Mouse (Mus musculus) hindbrain, postnatal 0 days (tissue): ENCODE measurements at regions not wholly inside any gene's neighbourhood (a gene's known extent, or its start where the extent isn't known, plus 50 kb on each side); places are given as distances from the start of the nearest gene placed in this dataset.
"Not testable (repeated sequence)": the region's sequence is repeated elsewhere in the genome, so short reads cannot be mapped to it uniquely, and the experiment has no call there.

ENCODE experiments used
- ATAC-seq: fragments of 200-750 bp; cut with Nextera tagmentation; 2 replicates; pipeline ENCODE4 v1.8.0; 2017; ENCODE audit warnings: mild to moderate bottlenecking, moderate TSS enrichment, moderate library complexity
- DNase-seq: peaks from one replicate; pipeline ENCODE4 v3.0.0-alpha.2; 2015; ENCODE audit warnings: low spot score
- H3K27ac ChIP-seq: fragments of 300-500 bp; sonication (generic); 2 replicates; pipeline ENCODE4 v1.5.1; 2014; ENCODE audit warnings: mild to moderate bottlenecking
- H3K27me3 ChIP-seq: fragments of 300-500 bp; sonication (generic); 2 replicates; pipeline ENCODE4 v1.6.1; 2014; ENCODE audit warnings: low read length, mixed read lengths; ENCODE audit not compliant: insufficient read depth
- H3K36me3 ChIP-seq: fragments of 300-500 bp; sonication (generic); 2 replicates; pipeline ENCODE4 v1.6.1; 2014; ENCODE audit warnings: low read length, mixed read lengths; ENCODE audit not compliant: insufficient read depth
- H3K4me1 ChIP-seq: fragments of 300-500 bp; sonication (generic); 2 replicates; pipeline ENCODE4 v1.6.1; 2014; ENCODE audit warnings: antibody characterized with exemption, low read length, mixed read lengths; ENCODE audit not compliant: insufficient read depth
- H3K4me2 ChIP-seq: fragments of 300-500 bp; sonication (generic); 2 replicates; pipeline ENCODE4 v1.6.1; 2014; ENCODE audit warnings: low read depth, mild to moderate bottlenecking, low read length, moderate library complexity, mixed read lengths
- H3K4me3 ChIP-seq: fragments of 300-500 bp; sonication (generic); 2 replicates; pipeline ENCODE4 v1.5.1; 2014; ENCODE audit warnings: low read length
- H3K9ac ChIP-seq: fragments of 300-500 bp; sonication (generic); replicated peaks from 2 replicates; pipeline ENCODE4 v1.6.1; 2014; ENCODE audit warnings: mild to moderate bottlenecking, low read length, moderate library complexity, mixed read lengths
- H3K9me3 ChIP-seq: fragments of 300-500 bp; sonication (generic); 2 replicates; pipeline ENCODE4 v1.6.1; 2016; ENCODE audit warnings: low read length, mixed read lengths
- CTCF ChIP-seq: IDR thresholded peaks from 2 replicates; pipeline ENCODE4 v1.5.1; 2016; ENCODE audit warnings: antibody characterized with exemption, control low read depth, low read depth
- WGBS: fragments of 180-500 bp; shearing (Covaris S2); extraction: QIAGEN DNeasy Blood & Tissue Kit; methylation state at CpG from one replicate; pipeline ENCODE4 v1.1.7; 2014; 5-methylcytosine and 5-hydroxymethylcytosine counted together

GRCm38 (mm10) chr14:95082877-95083276 lies 798.2 kb upstream of the 4921530L21Rik start:
- no peak for DNase-seq
- H3K9ac ChIP-seq = no peak overlapping the region
- ATAC-seq = no peak
- TF ChIP-seq CTCF = no peak
- H3K9me3 ChIP-seq = no peaks in the 10 kb centered on the region
- H3K4me1 ChIP-seq = no peaks in the 10 kb centered on the region
- no peaks in the 10 kb centered on the region for H3K36me3 ChIP-seq
- no peak overlapping the region for H3K4me3 ChIP-seq
- no peak overlapping the region for H3K4me2 ChIP-seq
- H3K27me3 ChIP-seq = no peaks in the 10 kb centered on the region
- H3K27ac ChIP-seq = no peak overlapping the region
- 45% methylated on average over 2 of the region's 2 CpGs for WGBS

- H3K36me3 ChIP-seq, H3K9ac ChIP-seq, H3K4me2 ChIP-seq, ATAC-seq, H3K9me3 ChIP-seq, H3K27ac ChIP-seq, H3K27me3 ChIP-seq, H3K4me3 ChIP-seq, H3K4me1 ChIP-seq: not testable (repeated sequence)
- peak; percentile 21 for DNase-seq
- WGBS = 71% methylated on average over 10 of the region's 10 CpGs
Measured at GRCm38 (mm10) chr14:95091691-95092395, 789.2 kb upstream of the 4921530L21Rik start.

- Histone ChIP-seq H3K27ac (no peak overlapping the region), H3K9ac (no peak overlapping the region), H3K4me3 (no peak overlapping the region), H3K4me1 (no peaks in the 10 kb centered on the region), H3K27me3 (no peaks in the 10 kb centered on the region), H3K9me3 (no peaks in the 10 kb centered on the region; the same call in 1 of the 2 replicates), H3K36me3 (no peaks in the 10 kb centered on the region), H3K4me2 (no peak overlapping the region)
- ATAC-seq (no peak), DNase-seq (no peak)
- TF ChIP-seq CTCF = no peak
- WGBS = 55% methylated on average over 4 of the region's 4 CpGs
Measured at GRCm38 (mm10) chr14:95113863-95114262, 767.2 kb upstream of the 4921530L21Rik start.
